Mouse (Mus musculus) hindbrain, embryonic 11.5 days (tissue): ENCODE measurements around the gene Cmss1. TPM values are rescaled to one million over a fixed set of nuclear protein-coding genes. Genes with fewer than 3 reads are reported as not detected.

Experiments used
- ATAC-seq: fragments of 200-750 bp; cut with Nextera tagmentation; 2 replicates; pipeline ENCODE4 v1.8.0; 2017; ENCODE audit warnings: mild to moderate bottlenecking, moderate TSS enrichment, moderate library complexity; ENCODE audit not compliant: low FRiP score
- DNase-seq: peaks from one replicate; pipeline ENCODE4 v3.0.0-alpha.2; 2015; ENCODE audit warnings: low spot score
- H3K27ac ChIP-seq: fragments of 300-500 bp; sonication (generic); 2 replicates; pipeline ENCODE4 v1.5.1; 2014; ENCODE audit warnings: mild to moderate bottlenecking, low read depth, low read length
- H3K27me3 ChIP-seq: fragments of 300-500 bp; sonication (generic); 2 replicates; pipeline ENCODE4 v1.6.1; 2014; ENCODE audit warnings: mild to moderate bottlenecking, low read length, moderate library complexity, mixed read lengths; ENCODE audit not compliant: control insufficient read depth, insufficient read depth
- H3K36me3 ChIP-seq: fragments of 300-500 bp; sonication (generic); 2 replicates; pipeline ENCODE4 v1.6.1; 2014; ENCODE audit warnings: mild to moderate bottlenecking, low read length, moderate library complexity, mixed read lengths; ENCODE audit not compliant: control insufficient read depth, insufficient read depth
- H3K4me1 ChIP-seq: fragments of 300-500 bp; sonication (generic); replicated peaks from 2 replicates; pipeline ENCODE4 v1.6.1; 2014; ENCODE audit warnings: low read length, mixed read lengths; ENCODE audit not compliant: control insufficient read depth, insufficient read depth
- H3K4me2 ChIP-seq: fragments of 300-500 bp; sonication (generic); replicated peaks from 2 replicates; pipeline ENCODE4 v1.6.1; 2014; ENCODE audit warnings: mild to moderate bottlenecking, low read depth, low read length
- H3K4me3 ChIP-seq: fragments of 300-500 bp; sonication (generic); 2 replicates; pipeline ENCODE4 v1.5.1; 2014; ENCODE audit warnings: low read depth, low read length
- H3K9ac ChIP-seq: fragments of 300-500 bp; sonication (generic); 2 replicates; pipeline ENCODE4 v1.6.1; 2014; ENCODE audit warnings: low read depth, low read length
- H3K9me3 ChIP-seq: fragments of 300-500 bp; sonication (generic); 2 replicates; pipeline ENCODE4 v1.6.1; 2016; ENCODE audit warnings: low read length; ENCODE audit not compliant: control insufficient read depth
- WGBS: fragments of 180-500 bp; shearing (Covaris S2); extraction: QIAGEN DNeasy Blood & Tissue Kit; methylation state at CpG from one replicate; pipeline ENCODE4 v1.1.7; 2014; 5-methylcytosine and 5-hydroxymethylcytosine counted together
- polyA plus RNA-seq: library from polyadenylated mRNA; unstranded; fragments of >200 nt; fragmentation: Nextera tagmentation; extraction: Ambion mirVana; gene quantifications from 2 replicates; pipeline ENCODE4 v1.2.1, GENCODE M21; 2014

The Cmss1 gene
- polyA plus RNA-seq, 1 experiment from 2014 or later = 51.1 TPM

GRCm38 (mm10) chr16:57568648-57569404 is 37.8 kb downstream of the Cmss1 start:
- H3K9ac ChIP-seq = no peak overlapping the region
- no peaks in the 10 kb centered on the region for H3K4me1 ChIP-seq
- no peaks in the 10 kb centered on the region for H3K9me3 ChIP-seq
- no peak for DNase-seq
- H3K27me3 ChIP-seq = no peaks in the 10 kb centered on the region
- no peak for ATAC-seq
- no peaks in the 10 kb centered on the region for H3K36me3 ChIP-seq
- WGBS = 93% methylated on average over 7 of the region's 7 CpGs
- no peak overlapping the region for H3K4me3 ChIP-seq
- H3K4me2 ChIP-seq = no peak overlapping the region
- no peak overlapping the region for H3K27ac ChIP-seq

- H3K36me3 ChIP-seq = no peaks in the 10 kb centered on the region
- H3K27me3 ChIP-seq = no peaks in the 10 kb centered on the region
- H3K4me1 ChIP-seq = no peaks in the 10 kb centered on the region
- no peak for DNase-seq
- 91% methylated on average over 3 of the region's 3 CpGs for WGBS
- no peak overlapping the region for H3K9ac ChIP-seq
- H3K4me2 ChIP-seq = no peak overlapping the region
- H3K4me3 ChIP-seq = no peak overlapping the region
- ATAC-seq = no peak
- H3K9me3 ChIP-seq = no peaks in the 10 kb centered on the region
- H3K27ac ChIP-seq = no peak overlapping the region
Measured at GRCm38 (mm10) chr16:57566215-57566614, 40.4 kb downstream of the Cmss1 start.

GRCm38 (mm10) chr16:57564807-57565206 is 41.9 kb downstream of the Cmss1 start:
- ATAC-seq (no peak), DNase-seq (no peak)
- Histone ChIP-seq H3K9me3 (no peaks in the 10 kb centered on the region), H3K4me1 (no peaks in the 10 kb centered on the region), H3K36me3 (no peaks in the 10 kb centered on the region), H3K4me3 (no peak overlapping the region), H3K4me2 (no peak overlapping the region), H3K27me3 (no peaks in the 10 kb centered on the region), H3K27ac (no peak overlapping the region), H3K9ac (no peak overlapping the region)
- 74% methylated on average over 1 of the region's 1 CpGs for WGBS

- no peak for ATAC-seq
- H3K9ac ChIP-seq = no peak overlapping the region
- 94% methylated on average over 3 of the region's 3 CpGs for WGBS
- no peak overlapping the region for H3K4me2 ChIP-seq
- H3K9me3 ChIP-seq = no peaks in the 10 kb centered on the region
- H3K27me3 ChIP-seq = no peaks in the 10 kb centered on the region
- H3K4me1 ChIP-seq = no peaks in the 10 kb centered on the region
- no peak overlapping the region for H3K27ac ChIP-seq
- no peaks in the 10 kb centered on the region for H3K36me3 ChIP-seq
- no peak overlapping the region for H3K4me3 ChIP-seq
- DNase-seq = no peak
Measured at GRCm38 (mm10) chr16:57563453-57563852, 43.2 kb downstream of the Cmss1 start.

- Histone ChIP-seq H3K4me2 (no peak overlapping the region), H3K9me3 (no peaks in the 10 kb centered on the region), H3K9ac (no peak overlapping the region), H3K36me3 (no peaks in the 10 kb centered on the region), H3K4me1 (no peaks in the 10 kb centered on the region), H3K27ac (no peak overlapping the region), H3K27me3 (no peaks in the 10 kb centered on the region), H3K4me3 (no peak overlapping the region)
- DNase-seq = no peak
- no peak for ATAC-seq
- WGBS = 92% methylated on average over 1 of the region's 1 CpGs
Measured at GRCm38 (mm10) chr16:57560185-57560584, 46.5 kb downstream of the Cmss1 start.

- H3K9me3 ChIP-seq = no peaks in the 10 kb centered on the region
- H3K4me3 ChIP-seq = no peak overlapping the region
- 93% methylated on average over 3 of the region's 3 CpGs for WGBS
- no peak overlapping the region for H3K9ac ChIP-seq
- no peaks in the 10 kb centered on the region for H3K36me3 ChIP-seq
- H3K27ac ChIP-seq = no peak overlapping the region
- DNase-seq = no peak
- no peaks in the 10 kb centered on the region for H3K27me3 ChIP-seq
- no peak for ATAC-seq
- H3K4me1 ChIP-seq = no peaks in the 10 kb centered on the region
- H3K4me2 ChIP-seq = no peak overlapping the region
Measured at GRCm38 (mm10) chr16:57558258-57558657, 48.4 kb downstream of the Cmss1 start.

- H3K36me3 ChIP-seq = no peaks in the 10 kb centered on the region
- DNase-seq (no peak), ATAC-seq (no peak)
- no peak overlapping the region for H3K4me2 ChIP-seq
- H3K9me3 ChIP-seq = no peaks in the 10 kb centered on the region
- H3K4me3 ChIP-seq = no peak overlapping the region
- no peaks in the 10 kb centered on the region for H3K4me1 ChIP-seq
- H3K27ac ChIP-seq = no peak overlapping the region
- no peak overlapping the region for H3K9ac ChIP-seq
- WGBS = 94% methylated on average over 2 of the region's 2 CpGs
- no peaks in the 10 kb centered on the region for H3K27me3 ChIP-seq
Measured at GRCm38 (mm10) chr16:57556244-57556643, 50.4 kb downstream of the Cmss1 start.

GRCm38 (mm10) chr16:57555667-57556066 is 51.0 kb downstream of the Cmss1 start:
- no peak overlapping the region for H3K9ac ChIP-seq
- H3K9me3 ChIP-seq = no peaks in the 10 kb centered on the region
- DNase-seq (no peak), ATAC-seq (no peak)
- no peak overlapping the region for H3K4me2 ChIP-seq
- whole genome bisulfite sequencing = 64% methylated on average over 4 of the region's 4 CpGs
- no peaks in the 10 kb centered on the region for H3K36me3 ChIP-seq
- no peak overlapping the region for H3K27ac ChIP-seq
- no peak overlapping the region for H3K4me3 ChIP-seq
- H3K4me1 ChIP-seq = no peaks in the 10 kb centered on the region
- H3K27me3 ChIP-seq = no peaks in the 10 kb centered on the region

- Histone ChIP-seq H3K4me1 (no peaks in the 10 kb centered on the region), H3K9me3 (no peaks in the 10 kb centered on the region), H3K27me3 (no peaks in the 10 kb centered on the region), H3K36me3 (no peaks in the 10 kb centered on the region), H3K4me3 (no peak overlapping the region), H3K9ac (no peak overlapping the region), H3K27ac (no peak overlapping the region), H3K4me2 (no peak overlapping the region)
- no peak for ATAC-seq
- WGBS = 72% methylated on average over 6 of the region's 6 CpGs
- DNase-seq = no peak
Measured at GRCm38 (mm10) chr16:57554886-57555400, 51.7 kb downstream of the Cmss1 start.
